Mouse (Mus musculus) heart, postnatal 0 days (tissue): Measurements from ENCODE around the gene Xlr3a.
"Not testable (repeated sequence)": the region's sequence is repeated elsewhere in the genome, so short reads cannot be mapped to it uniquely, and the experiment has no call there.

Experiments
- CTCF ChIP-seq: IDR thresholded peaks from 2 replicates; pipeline ENCODE4 v1.5.1; 2016; ENCODE audit warnings: antibody characterized with exemption, control low read depth, low read depth
- EP300 ChIP-seq: IDR thresholded peaks from 2 replicates; pipeline ENCODE4 v1.6.1; 2016; ENCODE audit warnings: antibody characterized with exemption, low read depth

DNA sequence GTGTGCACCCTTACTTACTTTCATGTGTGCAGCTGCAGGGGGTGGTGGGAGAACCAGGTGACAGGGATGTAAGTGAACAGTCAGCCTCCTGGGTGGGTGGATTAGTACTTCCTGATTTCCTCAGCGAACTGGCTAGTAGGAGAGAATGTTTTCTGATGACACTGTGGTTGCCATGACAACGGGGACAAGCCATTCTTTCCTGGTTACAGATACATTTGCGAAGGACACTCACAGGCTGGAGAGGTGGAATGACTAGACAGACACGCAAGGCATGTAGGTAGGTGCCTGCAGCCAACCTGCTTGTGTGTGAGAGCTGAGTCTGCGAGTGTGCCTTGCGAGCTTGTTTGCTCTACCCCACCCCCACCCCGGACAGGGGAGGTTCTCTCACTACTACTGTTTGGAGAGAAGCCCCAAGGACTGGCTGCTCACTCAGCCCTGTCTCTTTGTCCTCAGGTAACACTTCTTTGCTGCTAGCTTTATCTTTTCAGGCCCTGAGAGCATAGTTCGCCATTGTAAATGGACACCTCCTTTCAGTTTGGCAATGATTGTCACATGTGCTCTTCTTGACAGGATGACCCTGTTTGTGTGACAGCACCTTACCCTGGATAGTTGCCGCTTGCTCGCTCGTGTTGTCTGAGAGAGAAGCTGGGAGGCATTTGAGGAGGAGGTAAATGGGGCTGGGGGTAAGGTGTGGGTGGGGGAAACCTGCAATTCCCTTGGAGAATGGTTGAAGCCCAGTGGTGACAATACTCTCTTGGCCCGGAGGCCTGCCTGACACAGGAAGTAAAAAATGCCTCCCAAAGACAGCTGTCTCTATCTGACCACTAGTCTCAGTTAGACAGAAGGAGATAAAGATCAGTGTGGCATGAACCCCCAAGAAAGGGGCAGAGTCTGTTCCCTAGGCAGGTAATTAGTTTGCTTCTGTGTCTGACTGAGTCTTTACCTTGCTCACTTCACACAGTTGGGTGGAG lies 26.2 kb upstream of the Xlr3a start:
- TF ChIP-seq CTCF, EP300: not testable (repeated sequence)
